ENCODE assay signal across 19 mouse cellular contexts in the genomic region with DNA sequence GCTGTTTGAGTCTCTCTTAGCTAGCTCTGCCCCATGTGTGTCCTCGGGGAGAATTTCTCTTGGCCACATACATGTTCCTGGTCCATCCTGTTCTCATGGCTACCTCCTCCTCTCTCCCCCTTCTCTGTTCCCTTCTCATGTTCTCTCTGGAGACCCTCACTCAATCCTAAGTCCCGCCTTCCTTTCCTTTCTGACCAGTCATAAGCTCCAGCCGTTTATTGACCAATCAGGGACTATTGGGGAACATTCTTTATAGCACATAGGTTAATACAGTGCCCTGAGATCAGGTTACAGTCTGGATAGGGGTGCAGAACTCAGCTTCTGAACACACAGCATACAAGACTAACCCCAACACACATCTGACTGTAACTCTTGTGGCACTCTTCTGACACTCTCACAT. TPM values are rescaled to one million over a fixed set of nuclear protein-coding genes. Genes with fewer than 3 reads are reported as not detected.
DNase-seq lines count a peak whose midpoint lies in the region; ATAC-seq lines count a peak whose summit lies in the region.
"Had no signal": no experiment of that assay in that cellular context is flagged by ENCODE, and none has a peak within 500 bp of the region (broad histone marks: within the 10 kb centered on the region; RNA-seq: fewer than 3 reads in every experiment).

No protein-coding gene starts in this region.

- 37% methylated on average over 3 of the region's 3 CpGs for WGBS in kidney, embryonic 15.5 days
- 45% methylated on average over 3 of the region's 3 CpGs for WGBS in liver, embryonic 11.5 days
- WGBS in midbrain, embryonic 11.5 days = 62% methylated on average over 3 of the region's 3 CpGs

- no peaks in the 10 kb centered on the region; the same call in 1 of the 2 replicates for H3K36me3 ChIP-seq in kidney, embryonic 15.5 days
- H3K36me3 ChIP-seq in liver, embryonic 11.5 days (ENCODE audit: control insufficient read depth, insufficient read depth, low read length) = no peaks in the 10 kb centered on the region
- H3K36me3 ChIP-seq in midbrain, embryonic 11.5 days (ENCODE audit: control insufficient read depth, insufficient read depth, low read length) = no peaks in the 10 kb centered on the region
- H3K36me3 ChIP-seq: forebrain, embryonic 15.5 days; stomach, embryonic 15.5 days had no signal

- H3K4me2 ChIP-seq in kidney, embryonic 15.5 days = no peak overlapping the region
- no peak overlapping the region for H3K4me2 ChIP-seq in liver, embryonic 11.5 days
- H3K4me2 ChIP-seq in midbrain, embryonic 11.5 days = no peak overlapping the region
- H3K4me2 ChIP-seq: forebrain, embryonic 15.5 days; stomach, embryonic 15.5 days had no signal

- no peak for DNase-seq in kidney, postnatal 25 days
- peak; percentile 73 for DNase-seq in embryo, embryonic 11 days
- peak; percentile 73 for DNase-seq in hindlimb bud, embryonic 11.5 days (ENCODE audit: extremely low spot score, low read depth, low spot score)
- DNase-seq in mesoderm, embryonic 11.5 days (ENCODE audit: low read depth, low spot score) = peak; percentile 70
- no peak for DNase-seq in liver, embryonic 11.5 days (ENCODE audit: low spot score)
- no peak for DNase-seq in midbrain, embryonic 11.5 days (ENCODE audit: low spot score, missing footprints)
- no peak for DNase-seq in MN1 (ENCODE audit: low spot score)
- DNase-seq: adrenal gland, postnatal 10 days; cerebellum, adult 9-10 months; kidney, adult 9 months; midbrain, embryonic 14.5 days; retina, postnatal 1 day; thymus, postnatal 14 days had no signal

- no peak overlapping the region for H3K9ac ChIP-seq in kidney, embryonic 15.5 days
- no peak overlapping the region for H3K9ac ChIP-seq in liver, embryonic 11.5 days (ENCODE audit: low read depth, low read length)
- H3K9ac ChIP-seq in midbrain, embryonic 11.5 days (ENCODE audit: low read length) = no peak overlapping the region
- H3K9ac ChIP-seq: forebrain, embryonic 15.5 days; liver, embryonic 14.5 days; stomach, embryonic 15.5 days had no signal

- peak; percentile 26; the same call in 1 of the 2 replicates for ATAC-seq in kidney, embryonic 15.5 days (replicated peaks; ENCODE audit: low FRiP score)
- no peak for ATAC-seq in liver, embryonic 11.5 days (replicated peaks; ENCODE audit: low FRiP score)
- ATAC-seq in midbrain, embryonic 11.5 days (ENCODE audit: low FRiP score) = no peak; the same call in 1 of the 2 replicates
- ATAC-seq: forebrain, embryonic 15.5 days; inflammation-experienced regulatory T-cells, adult 6 months had no signal

- H3K27me3 ChIP-seq in kidney, embryonic 15.5 days = no peaks in the 10 kb centered on the region
- peaks cover 3% of the 10 kb centered on the region; the same call in 1 of the 2 replicates for H3K27me3 ChIP-seq in liver, embryonic 11.5 days (replicated peaks; ENCODE audit: control insufficient read depth, insufficient read depth, low read length)
- peaks cover 3% of the 10 kb centered on the region; the same call in 1 of the 2 replicates for H3K27me3 ChIP-seq in midbrain, embryonic 11.5 days (ENCODE audit: control insufficient read depth, insufficient read depth, low read length)
- H3K27me3 ChIP-seq: forebrain, embryonic 15.5 days; stomach, embryonic 15.5 days had no signal

- no peaks in the 10 kb centered on the region for H3K9me3 ChIP-seq in kidney, embryonic 15.5 days (replicated peaks)
- no peaks in the 10 kb centered on the region for H3K9me3 ChIP-seq in liver, embryonic 11.5 days (ENCODE audit: control insufficient read depth, low read length)
- no peaks in the 10 kb centered on the region for H3K9me3 ChIP-seq in midbrain, embryonic 11.5 days (ENCODE audit: control insufficient read depth, low read length)
- H3K9me3 ChIP-seq: forebrain, embryonic 15.5 days; stomach, embryonic 15.5 days had no signal

- peaks cover 19% of the 10 kb centered on the region for H3K4me1 ChIP-seq in kidney, embryonic 15.5 days
- H3K4me1 ChIP-seq in liver, embryonic 11.5 days (replicated peaks; ENCODE audit: control insufficient read depth, insufficient read depth, low read length) = peaks cover 6% of the 10 kb centered on the region
- H3K4me1 ChIP-seq in midbrain, embryonic 11.5 days (ENCODE audit: control insufficient read depth, insufficient read depth, low read length) = peaks cover 6% of the 10 kb centered on the region; the same call in 1 of the 2 replicates

- 0 out of 2 replicates have a peak overlapping the region, but pooled peaks have one; percentile 9 for H3K27ac ChIP-seq in kidney, embryonic 15.5 days
- no peak overlapping the region for H3K27ac ChIP-seq in liver, embryonic 11.5 days (ENCODE audit: low read depth, low read length)
- H3K27ac ChIP-seq in midbrain, embryonic 11.5 days (ENCODE audit: low read depth, low read length) = no peak overlapping the region
- H3K27ac ChIP-seq: forebrain, embryonic 15.5 days; liver, embryonic 14.5 days; stomach, embryonic 15.5 days had no signal

- H3K4me3 ChIP-seq in kidney, embryonic 15.5 days (replicated peaks) = no peak overlapping the region
- H3K4me3 ChIP-seq in liver, embryonic 11.5 days (ENCODE audit: low read depth, low read length) = no peak overlapping the region
- no peak overlapping the region for H3K4me3 ChIP-seq in midbrain, embryonic 11.5 days (ENCODE audit: low read depth, low read length)
- H3K4me3 ChIP-seq: erythroblast, embryonic 14.5 days; forebrain, embryonic 15.5 days; stomach, embryonic 15.5 days had no signal

RNA-seq across cellular contexts. Expression of a gene that starts 2.4 kb away (rescaled TPM):
- polyA plus RNA-seq in kidney, embryonic 15.5 days (2015; fragmentation: Nextera tagmentation; extraction: Ambion mirVana) = 117 and 121 TPM in 2 replicates
- polyA plus RNA-seq in liver, embryonic 11.5 days (2014; fragmentation: Nextera tagmentation; extraction: Ambion mirVana) = 33.6 and 41.2 TPM in 2 replicates
- 47.5 and 51.1 TPM in 2 replicates for polyA plus RNA-seq in midbrain, embryonic 11.5 days (2014; fragmentation: Nextera tagmentation; extraction: Ambion mirVana)
- polyA plus RNA-seq: inflammation-experienced regulatory T-cells, adult 6 months had no signal

RNA-seq across cellular contexts. Expression of a gene that starts 17.5 kb away (rescaled TPM):
- 78.5 and 82.1 TPM in 2 replicates for polyA plus RNA-seq in kidney, embryonic 15.5 days (2015; fragmentation: Nextera tagmentation; extraction: Ambion mirVana)
- polyA plus RNA-seq in liver, embryonic 11.5 days (2014; fragmentation: Nextera tagmentation; extraction: Ambion mirVana) = 27.6 and 28.9 TPM in 2 replicates
- 31.7 and 35.2 TPM in 2 replicates for polyA plus RNA-seq in midbrain, embryonic 11.5 days (2014; fragmentation: Nextera tagmentation; extraction: Ambion mirVana)

RNA-seq across cellular contexts. Expression of a gene that starts 58.3 kb away (rescaled TPM):
- polyA plus RNA-seq in kidney, embryonic 15.5 days (2015; fragmentation: Nextera tagmentation; extraction: Ambion mirVana) = 136 and 154 TPM in 2 replicates
- polyA plus RNA-seq in liver, embryonic 11.5 days (2014; fragmentation: Nextera tagmentation; extraction: Ambion mirVana) = 76.7 and 82.0 TPM in 2 replicates
- 167 and 169 TPM in 2 replicates for polyA plus RNA-seq in midbrain, embryonic 11.5 days (2014; fragmentation: Nextera tagmentation; extraction: Ambion mirVana)

Comparison
In these comparisons a context has a peak if more than half of its experiments do, and no peak if none do; other contexts are left out.
1. DNase-seq: peak in embryo, embryonic 11 days (single experiment), hindlimb bud, embryonic 11.5 days (single experiment) and mesoderm, embryonic 11.5 days (single experiment); none in kidney, postnatal 25 days (0 of 2), liver, embryonic 11.5 days (single experiment), midbrain, embryonic 11.5 days (single experiment) and MN1 (single experiment).